Mouse (Mus musculus) testis, adult 2 months (tissue): ENCODE results near the gene Atrnl1.

Experiments used
- CTCF ChIP-seq: fragments of 200-500 bp; IDR thresholded peaks from 2 replicates; pipeline ENCODE4 v1.5.1; 2012; ENCODE audit warnings: low read depth, mild to moderate bottlenecking, inconsistent platforms, low read length, moderate library complexity; ENCODE audit not compliant: control insufficient read depth, insufficient read depth, insufficient replicate concordance
- POLR2A ChIP-seq: fragments of 200-500 bp; IDR thresholded peaks from 2 replicates; pipeline ENCODE4 v1.6.1; 2012; ENCODE audit warnings: low read depth, mild to moderate bottlenecking, inconsistent platforms, low read length, moderate library complexity; ENCODE audit not compliant: control insufficient read depth

- TF ChIP-seq CTCF = no peak
- TF ChIP-seq POLR2A = no peak
Measured at GRCm38 (mm10) chr19:58140191-58140784, 529.5 kb downstream of the Atrnl1 start.
